Mouse (Mus musculus): ENCODE results near the gene Grik3. TPM values are rescaled to one million over a fixed set of nuclear protein-coding genes. Genes with fewer than 3 reads are reported as not detected.

Gene Grik3
- polyA plus RNA-seq, 1 experiment from 2014 or later = 0.41 TPM

DNA sequence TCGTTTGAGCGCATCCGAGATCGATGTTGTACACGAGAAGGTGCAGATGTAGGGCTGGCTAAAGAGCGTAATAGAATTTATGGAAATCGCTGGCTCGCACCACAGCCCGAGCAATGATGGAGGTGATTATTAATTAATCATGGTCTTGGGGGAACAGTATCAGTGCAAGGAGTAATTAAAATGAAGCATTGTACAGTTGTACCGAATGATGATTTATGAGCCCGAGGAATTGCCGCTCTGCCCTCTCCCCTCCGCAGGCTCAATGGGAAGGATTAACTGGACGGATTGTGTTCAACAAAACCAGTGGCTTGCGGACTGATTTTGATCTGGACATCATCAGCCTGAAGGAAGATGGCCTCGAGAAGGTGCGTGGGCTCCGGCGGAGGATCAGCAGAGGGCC lies 165.5 kb downstream of the Grik3 start:
- no peak for ATAC-seq (ENCODE audit: insufficient read depth, low FRiP score)
- H3K4me3 ChIP-seq (replicated peaks; ENCODE audit: low read length) = no peak overlapping the region
- H3K9me3 ChIP-seq (replicated peaks; ENCODE audit: control insufficient read depth, low read length) = no peaks in the 10 kb centered on the region
- no peak overlapping the region for H3K27ac ChIP-seq (ENCODE audit: low read length)
- H3K27me3 ChIP-seq (ENCODE audit: control insufficient read depth, insufficient read depth, low read length) = no peaks in the 10 kb centered on the region
- no peak overlapping the region for H3K9ac ChIP-seq (ENCODE audit: low read length)
- H3K4me1 ChIP-seq (ENCODE audit: control insufficient read depth, insufficient read depth, low read length) = peaks cover 5% of the 10 kb centered on the region; the same call in 1 of the 2 replicates
- no peak overlapping the region for H3K4me2 ChIP-seq (ENCODE audit: low read depth, low read length)
- WGBS = 76% methylated on average over 19 of the region's 19 CpGs
- H3K36me3 ChIP-seq (ENCODE audit: control insufficient read depth, insufficient read depth, low read length) = no peaks in the 10 kb centered on the region

DNA sequence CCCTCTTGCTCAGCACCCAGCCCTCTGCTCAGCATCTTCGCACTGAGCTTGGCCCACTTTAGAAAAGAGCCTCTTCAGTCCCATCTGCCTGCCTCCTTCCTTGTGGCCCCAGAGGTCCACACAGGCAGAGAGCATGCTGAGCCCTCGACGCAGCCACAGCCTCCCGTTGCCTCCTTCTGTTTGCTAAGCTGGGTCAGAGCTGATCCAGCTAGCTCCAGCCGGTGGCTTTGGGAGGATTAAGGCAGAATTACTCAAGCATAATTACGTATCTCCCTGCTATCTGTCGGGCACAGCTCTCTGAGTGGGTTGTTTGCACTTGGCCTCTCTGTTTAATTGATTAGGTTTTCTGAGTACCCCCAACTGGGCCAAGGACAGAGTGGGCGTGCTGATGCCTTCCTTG lies 167.9 kb downstream of the Grik3 start:
- Histone ChIP-seq H3K4me3 (replicated peaks; ENCODE audit: low read length) (no peak overlapping the region), H3K9ac (ENCODE audit: low read length) (no peak overlapping the region), H3K27me3 (ENCODE audit: control insufficient read depth, insufficient read depth, low read length) (no peaks in the 10 kb centered on the region), H3K27ac (ENCODE audit: low read length) (no peak overlapping the region), H3K9me3 (replicated peaks; ENCODE audit: control insufficient read depth, low read length) (no peaks in the 10 kb centered on the region), H3K4me2 (ENCODE audit: low read depth, low read length) (no peak overlapping the region), H3K4me1 (ENCODE audit: control insufficient read depth, insufficient read depth, low read length) (no peaks in the 10 kb centered on the region), H3K36me3 (ENCODE audit: control insufficient read depth, insufficient read depth, low read length) (no peaks in the 10 kb centered on the region)
- no peak for ATAC-seq (ENCODE audit: insufficient read depth, low FRiP score)
- 34% methylated on average over 8 of the region's 8 CpGs for WGBS

DNA sequence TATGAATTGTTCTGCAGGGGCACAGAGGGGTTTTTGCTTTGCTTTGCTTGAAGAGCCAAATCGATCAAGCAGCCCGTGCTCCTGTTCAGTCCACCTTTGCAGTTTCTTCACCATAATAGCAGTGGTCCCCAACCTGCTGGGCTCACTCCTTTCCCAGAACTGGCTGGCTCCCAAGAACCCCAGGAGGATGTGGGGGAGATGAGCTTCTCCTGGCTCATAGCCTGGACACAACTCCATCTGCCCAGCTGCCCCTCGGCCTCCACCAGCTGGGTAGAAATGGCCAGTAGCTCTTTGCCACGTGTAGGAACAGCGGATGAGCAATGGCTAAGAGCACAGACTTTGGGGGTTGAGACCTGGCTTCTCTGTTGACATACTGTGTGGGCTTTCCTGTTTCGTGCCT lies 171.5 kb downstream of the Grik3 start:
- no peak for ATAC-seq (ENCODE audit: insufficient read depth, low FRiP score)
- no peak overlapping the region for H3K27ac ChIP-seq (ENCODE audit: low read length)
- H3K4me3 ChIP-seq (replicated peaks; ENCODE audit: low read length) = no peak overlapping the region
- H3K36me3 ChIP-seq (ENCODE audit: control insufficient read depth, insufficient read depth, low read length) = no peaks in the 10 kb centered on the region
- no peaks in the 10 kb centered on the region for H3K9me3 ChIP-seq (replicated peaks; ENCODE audit: control insufficient read depth, low read length)
- H3K27me3 ChIP-seq (ENCODE audit: control insufficient read depth, insufficient read depth, low read length) = no peaks in the 10 kb centered on the region
- H3K9ac ChIP-seq (ENCODE audit: low read length) = no peak overlapping the region
- no peaks in the 10 kb centered on the region for H3K4me1 ChIP-seq (ENCODE audit: control insufficient read depth, insufficient read depth, low read length)
- H3K4me2 ChIP-seq (ENCODE audit: low read depth, low read length) = no peak overlapping the region
- WGBS = 73% methylated on average over 6 of the region's 6 CpGs

DNA sequence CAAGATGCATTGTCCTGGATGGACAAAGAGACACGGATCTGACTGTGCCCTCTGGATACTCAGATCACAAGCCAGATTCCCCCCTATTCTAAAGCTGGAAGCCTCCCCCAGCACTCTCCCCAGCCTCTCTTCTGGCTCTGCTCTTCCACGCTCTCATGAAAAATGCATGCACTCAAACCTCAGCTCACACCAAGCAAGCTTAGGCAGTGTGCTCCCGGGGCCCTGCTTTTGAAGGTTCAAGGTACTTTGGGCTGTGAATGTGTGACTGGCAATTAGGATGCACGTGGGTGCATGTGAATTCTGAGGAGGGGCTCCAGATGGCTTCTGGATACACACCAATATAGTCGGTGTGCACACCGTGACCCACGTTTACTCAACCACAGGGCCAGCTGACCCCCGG lies 172.8 kb downstream of the Grik3 start:
- no peaks in the 10 kb centered on the region for H3K4me1 ChIP-seq (ENCODE audit: control insufficient read depth, insufficient read depth, low read length)
- no peak overlapping the region for H3K4me2 ChIP-seq (ENCODE audit: low read depth, low read length)
- H3K27ac ChIP-seq (ENCODE audit: low read length) = no peak overlapping the region
- no peak overlapping the region for H3K4me3 ChIP-seq (replicated peaks; ENCODE audit: low read length)
- ATAC-seq (ENCODE audit: insufficient read depth, low FRiP score) = no peak
- no peaks in the 10 kb centered on the region for H3K27me3 ChIP-seq (ENCODE audit: control insufficient read depth, insufficient read depth, low read length)
- H3K36me3 ChIP-seq (ENCODE audit: control insufficient read depth, insufficient read depth, low read length) = no peaks in the 10 kb centered on the region
- no peaks in the 10 kb centered on the region for H3K9me3 ChIP-seq (replicated peaks; ENCODE audit: control insufficient read depth, low read length)
- H3K9ac ChIP-seq (ENCODE audit: low read length) = no peak overlapping the region
- WGBS = 71% methylated on average over 8 of the region's 8 CpGs

DNA sequence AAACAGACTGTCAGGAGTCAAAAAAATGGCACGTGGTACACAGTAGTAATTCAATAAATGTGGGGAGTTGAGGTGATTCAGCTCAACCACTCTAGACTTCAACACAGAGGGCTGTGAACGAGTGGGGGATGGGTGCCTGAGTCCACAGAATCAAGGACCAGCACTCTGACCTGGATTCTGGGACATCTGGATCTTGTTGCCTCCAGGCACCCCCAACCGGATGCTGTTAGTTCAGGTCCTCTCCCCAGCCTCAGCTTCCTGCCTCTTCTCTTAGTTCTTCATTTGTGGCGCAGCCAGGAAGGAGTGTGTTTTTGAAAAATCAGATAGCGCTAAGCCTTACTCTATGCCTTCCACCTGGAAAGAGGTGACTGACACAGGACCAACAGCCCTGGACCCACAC lies 175.5 kb downstream of the Grik3 start:
- Histone ChIP-seq H3K4me1 (ENCODE audit: control insufficient read depth, insufficient read depth, low read length) (no peaks in the 10 kb centered on the region), H3K27me3 (ENCODE audit: control insufficient read depth, insufficient read depth, low read length) (no peaks in the 10 kb centered on the region), H3K4me3 (replicated peaks; ENCODE audit: low read length) (no peak overlapping the region), H3K9me3 (replicated peaks; ENCODE audit: control insufficient read depth, low read length) (no peaks in the 10 kb centered on the region), H3K27ac (ENCODE audit: low read length) (no peak overlapping the region), H3K4me2 (ENCODE audit: low read depth, low read length) (no peak overlapping the region), H3K9ac (ENCODE audit: low read length) (no peak overlapping the region), H3K36me3 (ENCODE audit: control insufficient read depth, insufficient read depth, low read length) (no peaks in the 10 kb centered on the region)
- ATAC-seq (ENCODE audit: insufficient read depth, low FRiP score) = no peak
- WGBS = 75% methylated on average over 5 of the region's 5 CpGs

DNA sequence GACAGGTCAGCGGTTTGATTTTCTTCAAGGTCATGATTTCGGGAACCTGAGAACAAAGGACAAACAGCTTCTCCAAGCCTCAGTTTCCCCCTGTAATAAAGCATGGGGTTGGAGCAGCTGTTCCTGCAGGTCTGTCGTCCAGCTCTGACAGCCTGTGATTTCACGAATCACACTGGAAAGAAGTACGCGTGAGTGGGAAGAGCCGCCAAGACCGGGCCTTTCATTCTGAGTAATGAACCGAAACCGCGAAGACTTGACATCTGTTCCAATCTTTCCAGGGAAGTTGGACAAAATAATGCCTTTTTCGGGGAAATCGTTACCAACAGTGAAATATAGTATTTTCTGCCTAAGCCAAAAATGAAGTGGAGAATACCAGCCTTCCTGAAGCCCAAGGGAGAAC lies 191.5 kb downstream of the Grik3 start:
- H3K27ac ChIP-seq (ENCODE audit: low read length) = no peak overlapping the region
- H3K9ac ChIP-seq (ENCODE audit: low read length) = no peak overlapping the region
- H3K9me3 ChIP-seq (replicated peaks; ENCODE audit: control insufficient read depth, low read length) = no peaks in the 10 kb centered on the region
- no peak overlapping the region for H3K4me3 ChIP-seq (replicated peaks; ENCODE audit: low read length)
- no peaks in the 10 kb centered on the region for H3K36me3 ChIP-seq (ENCODE audit: control insufficient read depth, insufficient read depth, low read length)
- H3K27me3 ChIP-seq (ENCODE audit: control insufficient read depth, insufficient read depth, low read length) = no peaks in the 10 kb centered on the region
- ATAC-seq (ENCODE audit: insufficient read depth, low FRiP score) = no peak
- 84% methylated on average over 13 of the region's 13 CpGs for WGBS
- H3K4me2 ChIP-seq (ENCODE audit: low read depth, low read length) = no peak overlapping the region
- no peaks in the 10 kb centered on the region for H3K4me1 ChIP-seq (ENCODE audit: control insufficient read depth, insufficient read depth, low read length)

DNA sequence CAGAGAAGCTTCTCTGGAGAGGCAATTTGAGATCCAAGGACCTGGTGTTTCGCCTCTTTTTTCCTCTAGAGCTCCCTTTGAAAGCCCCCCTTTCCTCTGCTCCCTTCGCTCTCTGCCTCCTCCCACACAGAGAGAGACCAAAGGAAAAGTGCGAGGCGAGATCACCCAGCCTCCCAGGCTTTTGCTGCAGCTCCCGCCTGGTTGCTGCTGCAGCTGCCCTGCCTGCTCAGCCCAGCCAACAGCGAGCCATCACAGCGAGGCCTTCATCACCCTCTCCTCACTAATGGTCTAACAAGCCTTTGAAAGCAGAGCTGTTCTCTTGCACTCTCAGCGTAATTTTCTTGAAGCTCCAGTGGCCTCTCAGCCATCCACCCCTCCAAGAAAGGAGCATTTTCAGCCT lies 196.6 kb downstream of the Grik3 start:
- no peak overlapping the region for H3K4me2 ChIP-seq (ENCODE audit: low read depth, low read length)
- H3K4me3 ChIP-seq (replicated peaks; ENCODE audit: low read length) = no peak overlapping the region
- no peak for ATAC-seq (ENCODE audit: insufficient read depth, low FRiP score)
- H3K4me1 ChIP-seq (ENCODE audit: control insufficient read depth, insufficient read depth, low read length) = no peaks in the 10 kb centered on the region
- no peak overlapping the region for H3K27ac ChIP-seq (ENCODE audit: low read length)
- H3K36me3 ChIP-seq (ENCODE audit: control insufficient read depth, insufficient read depth, low read length) = no peaks in the 10 kb centered on the region
- 37% methylated on average over 8 of the region's 8 CpGs for WGBS
- no peak overlapping the region for H3K9ac ChIP-seq (ENCODE audit: low read length)
- no peaks in the 10 kb centered on the region for H3K27me3 ChIP-seq (ENCODE audit: control insufficient read depth, insufficient read depth, low read length)
- no peaks in the 10 kb centered on the region for H3K9me3 ChIP-seq (replicated peaks; ENCODE audit: control insufficient read depth, low read length)

DNA sequence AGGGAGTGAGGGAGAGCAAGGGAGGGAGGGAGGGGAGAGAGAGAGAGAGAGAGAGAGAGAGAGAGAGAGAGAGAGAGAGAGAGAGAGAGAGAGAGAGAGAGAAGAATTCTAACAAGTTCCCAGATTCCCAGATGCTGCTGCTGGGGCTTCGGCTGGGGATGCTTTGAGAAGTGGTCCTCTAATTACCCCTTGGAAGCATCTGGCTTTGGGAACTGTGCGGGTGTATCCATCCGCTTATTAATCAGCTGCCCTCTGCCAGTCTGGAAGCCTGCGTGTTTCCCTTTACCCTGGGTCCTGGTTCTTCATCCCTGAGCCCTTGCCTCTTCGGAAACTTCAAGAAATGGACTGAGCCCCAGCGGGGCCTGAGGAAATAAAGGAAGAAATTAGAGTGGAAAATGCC lies 204.9 kb downstream of the Grik3 start:
- Histone ChIP-seq H3K36me3 (ENCODE audit: control insufficient read depth, insufficient read depth, low read length) (no peaks in the 10 kb centered on the region), H3K9me3 (replicated peaks; ENCODE audit: control insufficient read depth, low read length) (no peaks in the 10 kb centered on the region), H3K9ac (ENCODE audit: low read length) (no peak overlapping the region), H3K27ac (ENCODE audit: low read length) (no peak overlapping the region), H3K27me3 (ENCODE audit: control insufficient read depth, insufficient read depth, low read length) (peaks cover 11% of the 10 kb centered on the region; the same call in 1 of the 2 replicates), H3K4me2 (ENCODE audit: low read depth, low read length) (no peak overlapping the region), H3K4me3 (replicated peaks; ENCODE audit: low read length) (no peak overlapping the region), H3K4me1 (ENCODE audit: control insufficient read depth, insufficient read depth, low read length) (no peaks in the 10 kb centered on the region)
- 59% methylated on average over 6 of the region's 6 CpGs for WGBS
- no peak for ATAC-seq (ENCODE audit: insufficient read depth, low FRiP score)

DNA sequence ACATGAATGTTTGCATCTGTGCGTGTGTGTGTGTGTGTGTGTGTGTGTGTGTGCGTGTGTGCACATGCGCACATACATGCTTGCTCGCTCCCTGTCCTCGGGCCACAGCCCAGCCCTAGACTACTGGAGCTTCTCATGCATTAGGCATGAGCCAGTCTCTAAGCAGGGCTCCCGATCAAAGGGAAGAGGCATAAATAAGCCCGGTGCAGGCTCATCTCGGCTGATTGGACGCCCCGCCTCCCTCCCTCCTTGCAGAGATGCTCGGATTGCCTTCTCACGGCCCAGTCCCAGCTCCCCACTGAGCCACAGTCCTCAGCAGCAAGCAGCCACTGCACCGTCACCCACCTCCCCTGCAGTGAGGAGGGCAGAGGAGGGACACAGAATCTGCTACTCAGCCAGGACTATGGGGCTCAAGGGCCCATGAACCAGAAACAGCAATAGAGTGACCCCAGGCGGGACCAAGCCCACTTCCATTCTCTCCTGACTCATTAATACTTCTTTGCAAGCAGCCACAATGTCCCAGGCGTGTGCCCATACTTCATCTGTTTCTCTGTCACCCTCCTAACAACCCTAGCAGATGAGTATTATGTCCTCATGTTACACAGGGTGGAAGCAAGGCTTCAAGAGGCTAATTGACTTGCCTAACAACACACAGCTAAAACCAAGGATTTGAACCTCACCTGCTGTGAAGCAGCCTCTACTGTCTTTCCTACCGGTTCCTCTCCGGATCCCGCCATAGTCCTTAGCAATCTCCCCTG lies 205.9 kb downstream of the Grik3 start:
- no peaks in the 10 kb centered on the region for H3K4me1 ChIP-seq (ENCODE audit: control insufficient read depth, insufficient read depth, low read length)
- H3K9me3 ChIP-seq (replicated peaks; ENCODE audit: control insufficient read depth, low read length) = no peaks in the 10 kb centered on the region
- no peak overlapping the region for H3K9ac ChIP-seq (ENCODE audit: low read length)
- 33% methylated on average over 18 of the region's 18 CpGs for WGBS
- peaks cover 11% of the 10 kb centered on the region; the same call in 1 of the 2 replicates for H3K27me3 ChIP-seq (ENCODE audit: control insufficient read depth, insufficient read depth, low read length)
- H3K36me3 ChIP-seq (ENCODE audit: control insufficient read depth, insufficient read depth, low read length) = no peaks in the 10 kb centered on the region
- H3K4me2 ChIP-seq (ENCODE audit: low read depth, low read length) = no peak overlapping the region
- ATAC-seq (ENCODE audit: insufficient read depth, low FRiP score) = no peak
- H3K27ac ChIP-seq (ENCODE audit: low read length) = no peak overlapping the region
- no peak overlapping the region for H3K4me3 ChIP-seq (replicated peaks; ENCODE audit: low read length)

Data from stomach, embryonic 16.5 days (tissue).